Mouse (Mus musculus) granulocyte monocyte progenitor cell, adult 5-6 weeks (primary cell): ENCODE results near the gene Slc25a53. TPM values are rescaled to one million over a fixed set of nuclear protein-coding genes. Genes with fewer than 3 reads are reported as not detected.
"Not testable (repeated sequence)": the region's sequence is repeated elsewhere in the genome, so short reads cannot be mapped to it uniquely, and the experiment has no call there.

Experiments used
- ATAC-seq: replicated peaks from 2 replicates; pipeline ENCODE4 v1.8.0; 2016; ENCODE audit warnings: mild to moderate bottlenecking, moderate TSS enrichment, inconsistent platforms; ENCODE audit not compliant: poor library complexity, severe bottlenecking
- total RNA-seq, 2 experiments: library from RNA; stranded (forward) in 1 of 2; stranded (reverse) in 1 of 2; fragments of 200-712, 200-1000 nt in 1 of 2; fragments of >200 nt in 1 of 2; fragmentation: Nextera tagmentation in 1 of 2; gene quantifications; 2 replicates each; pipeline ENCODE4 v1.2.3; 2014 to 2017

Slc25a53 gene
- total RNA-seq, 2 experiments from 2014 or later, result 5.0 to 16.1 TPM

GRCm38 (mm10) chrX:136975397-136975796, 62.7 kb downstream of the Slc25a53 start, which contains the start of gene Tmsb15b2:
TSS of gene Tmsb15b2 (minus strand) at chrX:136975497.
- ATAC-seq, result not testable (repeated sequence)

GRCm38 (mm10) chrX:136959688-136960087, 78.4 kb downstream of the Slc25a53 start:
- 0 out of 2 replicates have a peak, but pooled peaks have one; percentile 62 for ATAC-seq

- not testable (repeated sequence) for ATAC-seq
Observed at GRCm38 (mm10) chrX:136958300-136958699, 79.8 kb downstream of the Slc25a53 start.

GRCm38 (mm10) chrX:136957583-136958279, 80.4 kb downstream of the Slc25a53 start:
- peak; percentile 100 for ATAC-seq

- no peak for ATAC-seq
Observed at GRCm38 (mm10) chrX:136937985-136938384, 100.1 kb downstream of the Slc25a53 start.

Other genes starting within 250 kb of the Slc25a53 start
- 0.77 and 1.2 TPM in 2 replicates for gene Plp1, start 215.6 kb downstream of the Slc25a53 start, total RNA-seq (2014; fragmentation: Nextera tagmentation)
- gene Plp1, start 215.6 kb downstream of the Slc25a53 start, total RNA-seq (2017), result 0.36 and 1.3 TPM in 2 replicates
- gene Rab9b, start 169.5 kb downstream of the Slc25a53 start, total RNA-seq (2014; fragmentation: Nextera tagmentation), result not detected in 2 replicates
- gene Rab9b, start 169.5 kb downstream of the Slc25a53 start, total RNA-seq (2017), result not detected in 2 replicates
- not detected in 2 replicates for gene H2bfm, start 111.0 kb downstream of the Slc25a53 start, total RNA-seq (2014; fragmentation: Nextera tagmentation)
- gene H2bfm, start 111.0 kb downstream of the Slc25a53 start, total RNA-seq (2017), result not detected in 2 replicates
- gene Tmsb15b2, start 62.8 kb downstream of the Slc25a53 start, total RNA-seq (2014; fragmentation: Nextera tagmentation), result 12.7 and 59.8 TPM in 2 replicates
- gene Tmsb15b2, start 62.8 kb downstream of the Slc25a53 start, total RNA-seq (2017), result 9.2 TPM in 1 of 2 replicates, not detected in the other
- gene Tmsb15l, start 61.4 kb downstream of the Slc25a53 start, total RNA-seq (2014; fragmentation: Nextera tagmentation), result 10.1 TPM in 1 of 2 replicates, not detected in the other
- 11.4 and 28.5 TPM in 2 replicates for gene Tmsb15l, start 61.4 kb downstream of the Slc25a53 start, total RNA-seq (2017)
- 7.3 and 16.8 TPM in 2 replicates for gene Tmsb15b1, start 61.4 kb downstream of the Slc25a53 start, total RNA-seq (2014; fragmentation: Nextera tagmentation)
- gene Tmsb15b1, start 61.4 kb downstream of the Slc25a53 start, total RNA-seq (2017), result 6.7 and 15.6 TPM in 2 replicates
- gene Zcchc18, start 45.1 kb downstream of the Slc25a53 start, total RNA-seq (2014; fragmentation: Nextera tagmentation), result not detected in 2 replicates
- gene Zcchc18, start 45.1 kb downstream of the Slc25a53 start, total RNA-seq (2017), result not detected in 2 replicates
- gene Fam199x, start 11.3 kb upstream of the Slc25a53 start, total RNA-seq (2014; fragmentation: Nextera tagmentation), result 4.1 and 5.4 TPM in 2 replicates
- gene Fam199x, start 11.3 kb upstream of the Slc25a53 start, total RNA-seq (2017), result 12.2 and 12.8 TPM in 2 replicates
- gene Esx1, start 83.8 kb upstream of the Slc25a53 start, total RNA-seq (2014; fragmentation: Nextera tagmentation), result not detected in 2 replicates
- not detected in 2 replicates for gene Esx1, start 83.8 kb upstream of the Slc25a53 start, total RNA-seq (2017)